Mouse (Mus musculus): Measurements from ENCODE around the gene Brdt. TPM values are rescaled to one million over a fixed set of nuclear protein-coding genes. Genes with fewer than 3 reads are reported as not detected.

Gene Brdt
- polyA plus RNA-seq, 1 experiment, result 0.09 TPM

- H3K36me3 ChIP-seq (ENCODE audit: control insufficient read depth, insufficient read depth), result no peaks in the 10 kb centered on the region
- H3K27me3 ChIP-seq (ENCODE audit: control insufficient read depth, insufficient read depth, insufficient read length), result peaks cover 3% of the 10 kb centered on the region
- no peak overlapping the region for H3ac ChIP-seq (ENCODE audit: control insufficient read depth, insufficient read length, low read depth)
- no peak overlapping the region for H3K4me3 ChIP-seq (ENCODE audit: insufficient read depth, poor library complexity, severe bottlenecking)
- no peaks in the 10 kb centered on the region for H3K79me3 ChIP-seq (ENCODE audit: low read depth)
- TF ChIP-seq MYOG (IDR thresholded peaks at IDR 0.05; ENCODE audit: control insufficient read depth, extremely low read depth, insufficient read length) (no peak), USF1 (IDR thresholded peaks at IDR 0.05; ENCODE audit: low read depth) (peak; percentile 5)
- no peaks in the 10 kb centered on the region for H3K79me2 ChIP-seq (ENCODE audit: control insufficient read depth, insufficient read depth)
Observed at GRCm38 (mm10) chr5:107304117-107304825, 26.7 kb upstream of the Brdt start.

- TF ChIP-seq CTCF (IDR thresholded peaks at IDR 0.05; ENCODE audit: control insufficient read depth, insufficient read depth, insufficient read length), result no peak
- no peak for TF ChIP-seq MAX (IDR thresholded peaks at IDR 0.05)
- Histone ChIP-seq H3K36me3 (ENCODE audit: control insufficient read depth, insufficient read depth) (no peaks in the 10 kb centered on the region), H3K79me2 (ENCODE audit: control insufficient read depth, insufficient read depth) (no peaks in the 10 kb centered on the region), H3K4me3 (ENCODE audit: insufficient read depth, poor library complexity, severe bottlenecking) (no peak overlapping the region), H3K79me3 (ENCODE audit: low read depth) (no peaks in the 10 kb centered on the region), H3ac (ENCODE audit: control insufficient read depth, insufficient read length, low read depth) (no peak overlapping the region), H3K27me3 (ENCODE audit: control insufficient read depth, insufficient read depth, insufficient read length) (peaks cover 3% of the 10 kb centered on the region)
Observed at GRCm38 (mm10) chr5:107307432-107307831, 23.5 kb upstream of the Brdt start.

GRCm38 (mm10) chr5:107317141-107317540 is 13.8 kb upstream of the Brdt start:
- Histone ChIP-seq H3K36me3 (ENCODE audit: control insufficient read depth, insufficient read depth) (no peaks in the 10 kb centered on the region), H3K4me3 (ENCODE audit: insufficient read depth, poor library complexity, severe bottlenecking) (no peak overlapping the region), H3ac (ENCODE audit: control insufficient read depth, insufficient read length, low read depth) (no peak overlapping the region), H3K79me3 (ENCODE audit: low read depth) (no peaks in the 10 kb centered on the region), H3K27me3 (ENCODE audit: control insufficient read depth, insufficient read depth, insufficient read length) (peaks cover 5% of the 10 kb centered on the region), H3K79me2 (ENCODE audit: control insufficient read depth, insufficient read depth) (no peaks in the 10 kb centered on the region)
- TF ChIP-seq CTCF (IDR thresholded peaks at IDR 0.05; ENCODE audit: control insufficient read depth, insufficient read depth, insufficient read length), result no peak
- TF ChIP-seq FOSL1 (IDR thresholded peaks at IDR 0.05; ENCODE audit: insufficient read depth, low read length, poor library complexity, severe bottlenecking), result no peak
- TF ChIP-seq USF1 (IDR thresholded peaks at IDR 0.05; ENCODE audit: low read depth), result no peak
- no peak for TF ChIP-seq CEBPB (IDR thresholded peaks at IDR 0.05; ENCODE audit: low read depth)
- TF ChIP-seq MAX (IDR thresholded peaks at IDR 0.05), result no peak
- TF ChIP-seq MYOG (IDR thresholded peaks at IDR 0.05; ENCODE audit: control insufficient read depth, extremely low read depth, insufficient read length), result no peak
- TF ChIP-seq MYOD1 (IDR thresholded peaks at IDR 0.05; ENCODE audit: control insufficient read depth, insufficient read length, low read depth), result no peak

- TF ChIP-seq USF1 (IDR thresholded peaks at IDR 0.05; ENCODE audit: low read depth), result no peak
- no peak for TF ChIP-seq FOSL1 (IDR thresholded peaks at IDR 0.05; ENCODE audit: insufficient read depth, low read length, poor library complexity, severe bottlenecking)
- no peak for TF ChIP-seq MYOD1 (IDR thresholded peaks at IDR 0.05; ENCODE audit: control insufficient read depth, insufficient read length, low read depth)
- TF ChIP-seq CEBPB (IDR thresholded peaks at IDR 0.05; ENCODE audit: low read depth), result no peak
Observed at GRCm38 (mm10) chr5:107320703-107321102, 10.3 kb upstream of the Brdt start.

GRCm38 (mm10) chr5:107340404-107340803 is 9.4 kb downstream of the Brdt start:
- no peaks in the 10 kb centered on the region for H3K79me3 ChIP-seq (ENCODE audit: low read depth)
- H3K36me3 ChIP-seq (ENCODE audit: control insufficient read depth, insufficient read depth), result no peaks in the 10 kb centered on the region
- H3K4me3 ChIP-seq (ENCODE audit: insufficient read depth, poor library complexity, severe bottlenecking), result no peak overlapping the region
- no peaks in the 10 kb centered on the region for H3K79me2 ChIP-seq (ENCODE audit: control insufficient read depth, insufficient read depth)
- H3K27me3 ChIP-seq (ENCODE audit: control insufficient read depth, insufficient read depth, insufficient read length), result no peaks in the 10 kb centered on the region
- H3ac ChIP-seq (ENCODE audit: control insufficient read depth, insufficient read length, low read depth), result no peak overlapping the region
- TF ChIP-seq MYOG (IDR thresholded peaks at IDR 0.05; ENCODE audit: control insufficient read depth, extremely low read depth, insufficient read length) (no peak), MAX (IDR thresholded peaks at IDR 0.05) (no peak), FOSL1 (IDR thresholded peaks at IDR 0.05; ENCODE audit: insufficient read depth, low read length, poor library complexity, severe bottlenecking) (no peak), USF1 (IDR thresholded peaks at IDR 0.05; ENCODE audit: low read depth) (no peak)

More at GRCm38 (mm10) chr5:107320703-107321102, 10.3 kb upstream of the Brdt start:
- no peak overlapping the region for H3K4me3 ChIP-seq (ENCODE audit: insufficient read depth, poor library complexity, severe bottlenecking)
- no peak overlapping the region for H3ac ChIP-seq (ENCODE audit: control insufficient read depth, insufficient read length, low read depth)
- H3K36me3 ChIP-seq (ENCODE audit: control insufficient read depth, insufficient read depth), result no peaks in the 10 kb centered on the region
- H3K79me3 ChIP-seq (ENCODE audit: low read depth), result no peaks in the 10 kb centered on the region
- no peaks in the 10 kb centered on the region for H3K79me2 ChIP-seq (ENCODE audit: control insufficient read depth, insufficient read depth)
- H3K27me3 ChIP-seq (ENCODE audit: control insufficient read depth, insufficient read depth, insufficient read length), result peaks cover 5% of the 10 kb centered on the region

- Histone ChIP-seq H3ac (ENCODE audit: control insufficient read depth, insufficient read length, low read depth) (no peak overlapping the region), H3K36me3 (ENCODE audit: control insufficient read depth, insufficient read depth) (no peaks in the 10 kb centered on the region), H3K79me3 (ENCODE audit: low read depth) (no peaks in the 10 kb centered on the region), H3K4me3 (ENCODE audit: insufficient read depth, poor library complexity, severe bottlenecking) (no peak overlapping the region), H3K27me3 (ENCODE audit: control insufficient read depth, insufficient read depth, insufficient read length) (no peaks in the 10 kb centered on the region), H3K79me2 (ENCODE audit: control insufficient read depth, insufficient read depth) (no peaks in the 10 kb centered on the region)
- TF ChIP-seq MAX (IDR thresholded peaks at IDR 0.05) (no peak), MYOG (IDR thresholded peaks at IDR 0.05; ENCODE audit: control insufficient read depth, extremely low read depth, insufficient read length) (no peak), CEBPB (IDR thresholded peaks at IDR 0.05; ENCODE audit: low read depth) (no peak), MYOD1 (IDR thresholded peaks at IDR 0.05; ENCODE audit: control insufficient read depth, insufficient read length, low read depth) (no peak), CTCF (IDR thresholded peaks at IDR 0.05; ENCODE audit: control insufficient read depth, insufficient read depth, insufficient read length) (no peak), USF1 (IDR thresholded peaks at IDR 0.05; ENCODE audit: low read depth) (no peak), FOSL1 (IDR thresholded peaks at IDR 0.05; ENCODE audit: insufficient read depth, low read length, poor library complexity, severe bottlenecking) (no peak)
Observed at GRCm38 (mm10) chr5:107342891-107343290, 11.9 kb downstream of the Brdt start.
